Mouse (Mus musculus): Measurements from ENCODE around the gene Prok1. TPM values are rescaled to one million over a fixed set of nuclear protein-coding genes. Genes with fewer than 3 reads are reported as not detected.

Gene Prok1
- polyA plus RNA-seq, 1 experiment, result not detected

DNA sequence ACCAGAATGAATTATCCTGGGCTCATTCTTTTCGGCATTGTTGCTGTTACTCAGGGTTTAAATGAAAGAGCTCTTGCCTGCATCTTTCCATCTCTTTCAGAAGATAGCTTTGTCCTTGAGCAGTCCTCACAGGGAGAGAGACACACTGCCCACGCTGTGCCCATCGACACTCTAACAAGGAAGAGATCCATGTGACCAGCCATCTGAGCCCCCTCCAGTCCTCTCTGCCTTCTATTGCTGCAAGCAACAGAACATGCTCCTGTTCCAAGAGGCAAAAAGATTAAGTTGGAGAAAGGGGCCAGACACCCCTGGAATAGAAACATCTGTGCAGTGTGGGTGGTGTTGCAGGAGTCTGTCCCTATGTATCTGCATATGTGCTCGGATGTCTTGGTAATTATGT lies 52.5 kb downstream of the Prok1 start:
- Histone ChIP-seq H3K79me3 (ENCODE audit: low read depth) (no peaks in the 10 kb centered on the region), H3K79me2 (ENCODE audit: control insufficient read depth, insufficient read depth) (no peaks in the 10 kb centered on the region), H3ac (ENCODE audit: control insufficient read depth, insufficient read length, low read depth) (no peak overlapping the region), H3K36me3 (ENCODE audit: control insufficient read depth, insufficient read depth) (no peaks in the 10 kb centered on the region), H3K27me3 (ENCODE audit: control insufficient read depth, insufficient read depth, insufficient read length) (peaks cover 58% of the 10 kb centered on the region), H3K4me3 (ENCODE audit: insufficient read depth, poor library complexity, severe bottlenecking) (no peak overlapping the region)
- TF ChIP-seq CEBPB (IDR thresholded peaks at IDR 0.05; ENCODE audit: low read depth), result no peak
- no peak for TF ChIP-seq CTCF (IDR thresholded peaks at IDR 0.05; ENCODE audit: control insufficient read depth, insufficient read depth, insufficient read length)
- TF ChIP-seq MYOD1 (IDR thresholded peaks at IDR 0.05; ENCODE audit: control insufficient read depth, insufficient read length, low read depth), result no peak
- no peak for TF ChIP-seq MYOG (IDR thresholded peaks at IDR 0.05; ENCODE audit: control insufficient read depth, extremely low read depth, insufficient read length)
- no peak for TF ChIP-seq MAX (IDR thresholded peaks at IDR 0.05)
- TF ChIP-seq USF1 (IDR thresholded peaks at IDR 0.05; ENCODE audit: low read depth), result no peak
- TF ChIP-seq FOSL1 (IDR thresholded peaks at IDR 0.05; ENCODE audit: insufficient read depth, low read length, poor library complexity, severe bottlenecking), result no peak

DNA sequence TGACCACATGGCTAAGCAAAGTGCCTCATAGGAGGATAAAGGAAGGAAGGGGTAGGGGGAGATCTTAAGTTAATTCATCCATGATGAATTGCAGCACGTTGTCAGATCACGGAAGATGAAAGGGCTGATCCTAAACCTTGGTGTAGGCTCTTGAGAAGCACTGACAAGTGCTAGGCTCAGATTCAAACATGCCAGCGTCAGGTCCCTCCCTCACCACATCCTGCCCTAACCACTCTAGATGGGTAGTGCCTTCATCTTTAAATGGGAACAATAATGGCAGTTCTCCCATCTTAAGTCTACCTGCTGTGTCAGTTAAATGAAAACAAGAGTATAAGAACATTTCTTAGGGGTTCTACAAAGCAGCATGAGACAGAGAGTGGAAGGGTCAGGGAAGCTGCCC lies 53.9 kb downstream of the Prok1 start:
- H3K36me3 ChIP-seq (ENCODE audit: control insufficient read depth, insufficient read depth), result no peaks in the 10 kb centered on the region
- no peaks in the 10 kb centered on the region for H3K79me2 ChIP-seq (ENCODE audit: control insufficient read depth, insufficient read depth)
- no peak overlapping the region for H3ac ChIP-seq (ENCODE audit: control insufficient read depth, insufficient read length, low read depth)
- no peaks in the 10 kb centered on the region for H3K79me3 ChIP-seq (ENCODE audit: low read depth)
- TF ChIP-seq CTCF (IDR thresholded peaks at IDR 0.05; ENCODE audit: control insufficient read depth, insufficient read depth, insufficient read length), result no peak
- no peak for TF ChIP-seq FOSL1 (IDR thresholded peaks at IDR 0.05; ENCODE audit: insufficient read depth, low read length, poor library complexity, severe bottlenecking)
- TF ChIP-seq MYOG (IDR thresholded peaks at IDR 0.05; ENCODE audit: control insufficient read depth, extremely low read depth, insufficient read length), result no peak
- TF ChIP-seq MAX (IDR thresholded peaks at IDR 0.05), result no peak
- no peak for TF ChIP-seq MYOD1 (IDR thresholded peaks at IDR 0.05; ENCODE audit: control insufficient read depth, insufficient read length, low read depth)
- no peak for TF ChIP-seq USF1 (IDR thresholded peaks at IDR 0.05; ENCODE audit: low read depth)
- no peak for TF ChIP-seq CEBPB (IDR thresholded peaks at IDR 0.05; ENCODE audit: low read depth)
- peaks cover 55% of the 10 kb centered on the region for H3K27me3 ChIP-seq (ENCODE audit: control insufficient read depth, insufficient read depth, insufficient read length)
- H3K4me3 ChIP-seq (ENCODE audit: insufficient read depth, poor library complexity, severe bottlenecking), result no peak overlapping the region

GRCm38 (mm10) chr3:107183178-107183577 lies 56.3 kb downstream of the Prok1 start:
- Histone ChIP-seq H3ac (ENCODE audit: control insufficient read depth, insufficient read length, low read depth) (no peak overlapping the region), H3K79me3 (ENCODE audit: low read depth) (no peaks in the 10 kb centered on the region), H3K4me3 (ENCODE audit: insufficient read depth, poor library complexity, severe bottlenecking) (no peak overlapping the region), H3K27me3 (ENCODE audit: control insufficient read depth, insufficient read depth, insufficient read length) (peaks cover 41% of the 10 kb centered on the region), H3K79me2 (ENCODE audit: control insufficient read depth, insufficient read depth) (no peaks in the 10 kb centered on the region), H3K36me3 (ENCODE audit: control insufficient read depth, insufficient read depth) (no peaks in the 10 kb centered on the region)
- TF ChIP-seq USF1 (IDR thresholded peaks at IDR 0.05; ENCODE audit: low read depth) (no peak), MYOG (IDR thresholded peaks at IDR 0.05; ENCODE audit: control insufficient read depth, extremely low read depth, insufficient read length) (no peak), CEBPB (IDR thresholded peaks at IDR 0.05; ENCODE audit: low read depth) (no peak), CTCF (IDR thresholded peaks at IDR 0.05; ENCODE audit: control insufficient read depth, insufficient read depth, insufficient read length) (no peak), MAX (IDR thresholded peaks at IDR 0.05) (no peak), MYOD1 (IDR thresholded peaks at IDR 0.05; ENCODE audit: control insufficient read depth, insufficient read length, low read depth) (no peak), FOSL1 (IDR thresholded peaks at IDR 0.05; ENCODE audit: insufficient read depth, low read length, poor library complexity, severe bottlenecking) (no peak)

Other genes starting within 250 kb of the Prok1 start
- 0.04 TPM for gene Kcna3, start 203.5 kb downstream of the Prok1 start, polyA plus RNA-seq (2012; fragmentation: generic; extraction: Trizol)
- not detected for gene Kcna2, start 138.6 kb downstream of the Prok1 start, polyA plus RNA-seq (2012; fragmentation: generic; extraction: Trizol)
- gene Kcna10, start 56.7 kb downstream of the Prok1 start, polyA plus RNA-seq (2012; fragmentation: generic; extraction: Trizol), result not detected
- gene Cym, start 18.0 kb downstream of the Prok1 start, polyA plus RNA-seq (2012; fragmentation: generic; extraction: Trizol), result not detected
- gene A630076J17Rik, start 9.1 kb downstream of the Prok1 start, polyA plus RNA-seq (2012; fragmentation: generic; extraction: Trizol), result 0.02 TPM
- gene Lamtor5, start 39.2 kb upstream of the Prok1 start, polyA plus RNA-seq (2012; fragmentation: generic; extraction: Trizol), result 163 TPM
- gene Slc16a4, start 51.5 kb upstream of the Prok1 start, polyA plus RNA-seq (2012; fragmentation: generic; extraction: Trizol), result 0.20 TPM
- gene Rbm15, start 94.0 kb upstream of the Prok1 start, polyA plus RNA-seq (2012; fragmentation: generic; extraction: Trizol), result 7.2 TPM
- not detected for gene Kcnc4, start 219.8 kb upstream of the Prok1 start, polyA plus RNA-seq (2012; fragmentation: generic; extraction: Trizol)

All from C2C12 (cell line).